Mouse (Mus musculus) cerebellum, postnatal 25 days (tissue): Measurements from ENCODE around the gene Tenm2.

Experiments used
- DNase-seq, 2 experiments: peaks; one replicate each; pipeline ENCODE4 v3.0.0; 2021; ENCODE audit warnings: mixed read lengths in 2 of 2

Tenm2 gene

DNA sequence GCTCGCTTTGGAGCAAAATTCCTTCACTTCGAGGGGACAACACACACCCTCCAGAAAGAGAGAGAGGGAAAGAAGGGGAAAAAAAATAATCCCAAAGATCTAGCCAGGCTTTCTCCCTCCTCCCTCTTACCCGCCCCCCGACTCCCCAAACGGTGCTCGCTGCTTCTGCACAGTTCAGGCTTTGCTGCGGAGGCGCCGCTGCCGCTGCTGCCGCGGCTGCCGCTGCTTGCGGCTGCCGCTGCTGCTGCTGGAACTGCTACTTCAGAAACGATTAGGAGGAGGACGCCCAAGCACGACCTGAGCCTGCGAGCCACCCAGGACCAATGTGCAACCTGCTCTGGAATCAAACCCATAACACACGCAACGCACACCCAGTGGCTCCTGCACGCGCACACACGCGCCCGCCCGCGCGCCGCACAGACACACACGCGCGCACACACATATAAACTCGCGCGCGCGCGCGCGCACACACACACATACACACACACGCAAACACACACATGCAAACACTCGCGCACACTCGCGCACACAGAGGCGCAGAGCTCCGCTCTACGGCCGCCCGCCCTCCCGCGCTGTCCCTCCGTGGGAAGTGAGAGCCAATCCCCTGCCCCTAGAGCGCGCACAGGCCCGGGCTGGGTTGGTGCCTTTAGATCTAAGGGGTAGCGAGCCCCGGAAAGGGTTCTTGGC lies at the start of gene Tenm2:
TSS of gene Tenm2 (minus strand) at position 51 of the 687 bp plus-strand sequence.
- peak; percentile 84 to 87 for DNase-seq

DNA sequence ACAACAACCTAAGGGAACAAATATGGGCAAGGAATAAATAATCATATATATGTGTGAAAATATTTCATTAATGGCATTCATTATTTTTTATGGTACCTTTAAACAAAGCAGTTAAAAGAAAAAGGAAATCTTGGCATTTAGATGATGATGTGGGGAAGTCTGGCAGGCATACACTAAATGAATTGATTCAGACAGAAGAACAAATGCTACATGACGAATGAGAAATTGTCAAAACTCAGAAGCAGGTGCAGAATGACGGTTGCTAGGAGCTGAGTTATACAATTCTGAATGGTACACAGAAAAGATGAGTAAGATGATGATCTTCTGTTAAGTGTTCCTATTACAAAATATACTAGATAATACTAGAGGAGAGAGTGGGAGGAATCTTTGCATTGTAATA lies 49.4 kb upstream of the Tenm2 start:
- no peak for DNase-seq

DNA sequence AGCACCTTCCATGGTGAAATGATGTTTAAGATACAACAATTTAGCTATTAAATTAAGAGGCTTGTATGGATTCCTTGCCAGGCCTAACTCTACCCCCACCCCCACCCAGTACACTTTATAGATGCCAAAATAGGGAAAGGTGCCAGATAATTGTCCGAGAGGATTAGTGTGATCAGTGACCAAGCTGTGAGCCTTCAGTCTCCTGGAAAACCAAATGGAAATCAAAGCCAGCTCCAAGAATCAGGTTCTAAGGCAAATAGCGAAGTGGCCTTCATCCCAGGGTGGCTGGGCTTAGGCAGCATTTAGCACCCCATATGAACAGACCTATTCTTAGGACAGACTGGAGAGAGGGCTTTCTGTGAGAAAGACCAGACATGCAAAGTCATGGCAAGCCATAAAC lies 13.0 kb upstream of the Tenm2 start:
- DNase-seq, result no peak

DNA sequence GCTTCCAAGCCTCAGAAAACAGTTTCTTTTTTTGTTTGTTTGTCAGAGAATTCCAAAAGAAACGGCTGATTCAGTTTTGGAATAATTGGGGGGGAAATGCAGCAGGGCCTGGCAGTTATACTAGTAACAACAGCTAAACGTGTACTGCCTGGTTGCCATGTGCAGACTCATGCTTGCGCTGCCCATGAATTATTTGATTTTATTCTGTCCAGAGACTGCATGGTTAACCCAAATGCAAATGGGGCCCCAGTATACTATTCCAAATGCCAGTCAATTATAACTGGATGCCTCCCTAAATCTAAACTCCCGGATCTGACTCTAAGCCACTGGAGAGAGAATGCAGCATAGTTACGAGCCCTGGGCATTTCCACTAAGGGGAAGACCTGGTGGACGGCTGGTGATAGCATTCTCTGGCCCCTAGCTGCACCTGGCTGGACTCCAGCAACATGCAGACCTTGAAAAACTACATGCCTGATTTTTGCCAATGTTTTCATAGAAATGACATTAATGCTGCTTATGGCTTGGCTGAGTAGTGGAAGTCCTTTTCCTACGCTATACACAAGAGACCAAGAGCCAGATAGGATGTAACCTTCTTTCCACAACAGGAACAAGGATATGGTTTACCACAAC lies 1.4 kb upstream of the Tenm2 start:
- DNase-seq, result peak; percentile 55 to 63

DNA sequence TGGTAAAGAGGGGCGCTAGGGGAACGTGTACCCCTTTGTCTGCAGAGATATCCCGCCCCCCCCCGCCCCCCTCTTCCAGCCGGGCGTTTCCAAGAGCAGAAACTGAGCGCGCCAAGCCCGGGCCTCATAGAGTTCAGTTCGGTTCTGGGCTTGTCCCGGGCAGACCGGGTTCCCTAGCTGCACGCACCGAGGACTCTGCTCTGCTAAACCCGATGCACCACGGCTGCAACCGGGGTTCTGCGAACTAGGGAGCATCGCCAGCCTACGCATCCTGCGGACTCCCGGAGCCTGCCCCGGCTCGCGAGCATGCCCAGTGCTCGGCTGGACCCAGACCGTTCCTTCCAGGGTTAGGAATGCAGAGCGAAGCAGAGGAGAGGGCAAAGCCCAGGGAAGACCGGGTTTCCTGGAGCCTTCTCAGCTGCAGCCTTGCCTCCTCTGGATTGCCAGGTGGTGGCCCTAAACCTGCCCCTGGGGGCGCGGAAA lies 878 bp upstream of the Tenm2 start:
- DNase-seq, result peak; percentile 81 to 84

DNA sequence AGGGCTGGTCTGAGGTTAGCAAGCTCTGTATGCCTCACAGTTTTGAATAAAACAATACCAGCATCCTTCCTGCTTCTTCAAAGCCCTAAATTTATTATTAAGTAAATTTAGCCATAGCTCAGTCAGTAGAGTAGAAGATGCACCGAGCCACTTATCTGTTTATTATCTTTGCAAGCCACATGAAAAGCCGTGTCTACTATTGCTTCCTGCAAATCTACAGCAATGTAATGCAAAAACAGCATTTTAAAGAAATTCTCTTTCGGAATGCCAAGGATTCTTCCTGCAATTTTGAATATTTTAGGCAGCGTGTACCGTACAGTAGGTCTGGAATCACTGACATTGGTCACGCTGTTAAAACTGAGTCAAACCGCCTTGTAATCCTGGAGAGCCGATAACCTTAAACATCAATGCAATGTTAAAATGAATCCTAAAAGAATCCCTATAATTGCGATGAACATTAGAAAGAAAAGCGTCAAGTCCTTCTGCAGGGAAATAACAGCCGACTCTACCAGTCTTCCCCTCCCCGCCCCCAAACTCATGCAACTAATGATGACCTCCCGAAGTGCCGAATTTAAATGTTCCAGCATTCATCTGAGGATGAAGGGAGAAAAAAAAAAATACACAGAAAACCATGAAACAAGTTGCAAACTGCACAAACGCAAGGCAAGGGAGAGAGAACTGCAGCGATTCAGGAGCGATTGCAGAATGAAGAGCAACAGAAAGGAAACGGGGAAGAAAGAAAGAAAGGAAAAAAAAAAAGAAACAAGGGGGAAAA lies 556 bp downstream of the Tenm2 start:
- DNase-seq, result peak; percentile 15 to 41

DNA sequence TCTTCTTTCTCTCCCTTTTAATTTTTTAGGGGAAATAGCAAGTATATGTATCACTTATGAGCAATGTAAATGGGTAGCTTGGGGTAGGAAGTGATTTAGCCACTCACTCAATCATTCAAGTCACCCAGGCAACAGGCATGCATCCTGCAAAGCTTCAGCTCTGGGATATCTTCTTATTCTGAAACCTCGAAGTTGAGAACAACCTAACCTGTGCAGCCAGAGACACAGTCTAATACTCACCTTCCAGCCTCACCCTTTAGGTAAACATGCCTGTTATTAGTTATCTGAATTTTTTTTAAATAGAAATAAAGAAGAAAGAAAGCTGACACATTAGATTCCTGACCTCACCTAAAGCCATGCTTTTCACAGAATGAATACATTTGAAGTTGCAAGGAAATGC lies 8.4 kb downstream of the Tenm2 start:
- no peak for DNase-seq

DNA sequence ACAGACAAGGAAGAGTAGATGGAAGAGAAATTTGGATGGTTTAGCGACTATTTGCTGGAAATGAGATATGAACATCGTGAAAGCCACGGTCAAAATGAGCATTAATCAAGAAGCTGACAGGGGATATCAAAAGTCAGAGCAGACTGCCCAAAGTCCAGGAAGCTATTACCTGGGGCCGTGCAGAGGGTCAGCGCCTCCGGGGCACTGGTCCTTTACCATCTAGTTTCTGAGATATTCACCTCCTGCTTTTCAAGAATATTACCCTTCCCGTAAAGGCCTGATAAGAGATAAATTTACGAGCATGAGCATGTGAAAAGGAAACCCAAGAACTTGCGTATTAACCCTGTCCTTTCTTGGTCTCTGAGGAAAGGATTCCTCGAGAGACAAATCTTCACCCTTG lies 8.8 kb downstream of the Tenm2 start:
- no peak for DNase-seq

DNA sequence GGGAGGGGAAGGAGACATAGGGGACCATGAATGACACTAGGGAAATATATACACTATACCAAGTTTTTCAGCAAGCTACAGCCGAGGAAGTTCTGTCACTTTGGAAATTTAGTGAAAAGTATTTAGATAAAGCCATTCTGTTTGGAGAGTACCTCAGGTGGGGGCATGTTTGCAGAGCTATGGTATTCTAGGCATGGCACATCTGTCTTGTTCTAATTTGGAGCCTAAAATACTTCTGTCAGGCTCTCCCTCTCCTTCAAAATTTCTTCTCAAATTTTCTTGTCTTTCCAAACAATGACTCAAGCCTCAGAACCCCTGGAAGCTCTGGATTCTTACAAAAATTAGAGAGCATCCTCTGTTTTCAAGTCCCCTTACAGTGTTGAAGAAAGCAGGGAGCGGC lies 13.0 kb downstream of the Tenm2 start:
- DNase-seq, result no peak

DNA sequence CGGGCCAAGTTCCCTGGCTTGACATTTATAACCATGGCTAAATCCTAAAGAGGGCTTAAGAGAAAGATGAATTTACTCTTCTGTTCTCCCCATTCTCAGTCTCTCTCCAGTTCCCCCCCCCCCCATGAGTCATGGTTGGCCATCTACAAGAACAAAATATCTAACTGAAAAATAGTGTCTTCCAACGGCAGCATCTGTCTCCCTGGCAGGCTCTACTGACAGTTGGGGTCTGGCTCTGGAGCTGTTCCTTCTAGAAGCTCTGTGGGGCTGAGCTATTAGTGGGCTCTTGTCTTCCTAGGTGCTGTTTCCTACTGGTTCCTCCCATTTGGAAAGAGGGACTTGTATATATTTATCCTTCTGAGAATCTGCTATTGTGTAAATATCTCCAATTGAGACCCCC lies 13.7 kb downstream of the Tenm2 start:
- DNase-seq, result peak; percentile 21 to 26

DNA sequence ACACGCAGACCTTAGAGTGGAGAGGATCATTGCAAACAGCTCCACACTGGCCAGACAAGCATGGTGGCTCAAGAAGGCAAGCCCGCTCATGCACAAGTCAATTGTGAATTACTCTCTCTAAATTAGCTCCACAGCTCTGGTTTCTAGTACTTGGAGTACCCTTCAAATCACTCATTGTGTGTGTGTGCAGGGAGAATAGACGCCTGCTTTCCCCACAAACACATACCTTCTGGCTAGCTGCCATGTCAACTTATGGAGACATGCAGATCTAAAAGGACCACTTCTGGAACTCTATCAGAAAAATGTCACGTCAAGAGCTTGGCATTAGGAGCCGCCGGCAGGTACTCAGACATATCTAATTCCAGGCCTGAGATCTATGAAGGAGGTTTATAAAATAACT lies 14.8 kb downstream of the Tenm2 start:
- DNase-seq, result no peak

DNA sequence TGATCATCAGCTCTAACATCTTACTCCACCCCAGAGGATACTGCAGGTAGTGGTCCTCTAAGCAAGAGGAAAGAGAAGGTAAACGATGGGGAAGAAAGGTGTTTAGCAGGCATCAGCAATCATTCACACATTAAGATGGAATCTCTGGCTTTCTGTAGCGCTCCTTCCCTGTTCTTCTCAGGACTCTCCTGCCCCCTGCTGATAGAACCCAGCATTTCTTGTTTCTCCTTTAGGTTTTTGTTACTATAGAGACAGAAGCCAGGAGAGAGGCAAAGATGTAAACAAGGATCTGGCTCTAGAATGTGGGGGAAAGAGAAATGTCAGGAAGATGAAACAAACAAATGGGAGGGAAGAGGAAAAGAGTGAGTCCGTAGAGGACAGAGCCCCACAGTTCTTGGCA lies 49.6 kb downstream of the Tenm2 start:
- peak; percentile 22 to 67 for DNase-seq

DNA sequence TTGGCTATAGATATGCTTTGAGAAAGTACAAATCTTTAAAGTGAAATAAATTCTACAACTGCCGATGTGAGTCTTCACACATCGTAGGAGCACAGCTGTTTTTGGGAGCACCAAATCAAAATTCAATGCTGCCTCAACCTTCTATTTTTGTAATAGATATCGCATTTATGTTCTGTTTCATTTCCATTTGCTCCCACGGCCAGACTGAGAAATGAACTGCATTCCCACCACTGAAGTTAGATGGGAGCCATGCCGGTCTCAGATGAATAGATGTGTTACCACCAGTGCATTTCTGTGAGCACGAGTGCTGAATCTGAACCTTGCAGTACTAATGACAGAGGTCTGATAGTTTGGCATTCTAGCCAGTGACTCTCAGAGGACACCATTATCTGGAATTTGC lies 58.3 kb downstream of the Tenm2 start:
- DNase-seq, result no peak

DNA sequence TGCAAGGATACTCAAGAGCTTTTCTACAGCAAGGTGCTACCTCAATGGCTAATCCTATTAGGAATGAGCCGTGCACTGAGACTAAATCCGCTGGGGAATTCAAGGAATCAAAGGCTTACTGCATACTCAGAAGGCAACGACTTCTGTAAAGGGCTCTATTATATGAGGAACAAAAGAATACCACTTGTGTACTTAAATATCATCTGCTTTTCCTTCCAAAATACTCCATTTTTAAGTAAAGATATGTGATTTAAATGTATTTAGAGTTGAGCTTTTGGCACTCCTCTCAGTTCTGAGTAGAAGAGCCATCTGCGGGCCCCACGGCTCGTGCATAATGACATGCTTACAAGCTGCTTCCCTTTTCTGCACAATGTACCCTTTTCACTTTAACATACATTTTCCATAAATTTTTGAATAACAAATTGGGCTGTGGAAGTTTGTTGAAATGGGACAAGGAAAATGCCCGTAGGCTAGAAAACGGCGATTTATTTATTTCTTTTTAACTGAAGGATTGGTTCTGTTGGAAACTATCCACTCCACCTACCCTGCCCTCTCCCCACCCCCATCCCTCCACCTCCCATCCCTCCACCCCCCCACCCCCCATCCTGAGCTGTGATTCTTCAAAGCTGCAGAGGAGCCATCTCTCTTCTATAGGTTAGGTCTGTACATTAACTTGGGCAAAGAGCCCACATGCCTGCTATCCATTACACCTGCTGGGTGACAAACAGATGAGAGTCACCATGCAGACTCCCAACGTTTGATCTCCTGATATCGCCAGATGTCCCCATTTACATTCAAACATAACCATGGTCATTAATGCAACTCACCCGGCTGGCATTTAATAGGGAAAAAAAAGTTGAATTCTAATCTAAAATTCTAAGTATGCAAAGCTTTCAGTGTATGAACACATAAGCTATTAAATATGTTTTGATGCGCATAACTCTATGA lies 81.6 kb downstream of the Tenm2 start:
- peak; percentile 5 to 37 for DNase-seq

DNA sequence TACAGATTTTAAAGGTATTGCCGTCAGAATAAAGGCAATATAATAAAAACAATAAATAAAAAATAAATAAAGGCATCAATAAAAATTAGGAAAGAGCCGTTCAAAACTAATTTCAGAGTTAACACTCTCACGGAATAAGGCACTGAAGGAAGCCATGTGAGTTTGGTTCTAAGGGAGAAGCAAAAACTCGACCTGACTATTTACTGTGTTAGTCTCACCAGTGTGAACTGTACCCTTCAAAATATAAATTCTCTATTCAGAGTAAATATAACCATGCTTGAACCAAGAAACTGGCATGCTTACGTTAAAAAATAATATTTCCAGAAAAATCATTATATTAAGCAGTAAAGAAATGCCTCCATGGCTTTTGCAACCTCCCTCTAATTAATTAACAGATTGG lies 82.4 kb downstream of the Tenm2 start:
- no peak for DNase-seq

DNA sequence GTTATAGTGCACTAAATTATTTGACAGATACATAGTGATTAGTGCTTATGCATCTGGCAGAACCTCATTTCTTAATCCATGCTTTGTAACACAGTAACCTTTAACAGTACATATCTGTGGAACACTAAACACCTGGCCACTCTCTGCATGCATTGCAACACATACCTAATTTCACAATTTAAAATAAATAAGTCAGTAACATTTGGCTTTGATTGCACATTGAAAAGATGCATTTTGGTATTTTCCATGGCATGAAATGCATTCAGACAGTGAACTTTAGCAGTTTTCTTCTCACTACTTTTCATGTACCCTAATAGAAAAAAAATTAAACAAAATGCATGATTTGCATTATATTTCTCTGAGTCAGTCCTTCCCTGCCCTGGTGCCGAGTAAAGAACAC lies 85.8 kb downstream of the Tenm2 start:
- DNase-seq, result no peak

DNA sequence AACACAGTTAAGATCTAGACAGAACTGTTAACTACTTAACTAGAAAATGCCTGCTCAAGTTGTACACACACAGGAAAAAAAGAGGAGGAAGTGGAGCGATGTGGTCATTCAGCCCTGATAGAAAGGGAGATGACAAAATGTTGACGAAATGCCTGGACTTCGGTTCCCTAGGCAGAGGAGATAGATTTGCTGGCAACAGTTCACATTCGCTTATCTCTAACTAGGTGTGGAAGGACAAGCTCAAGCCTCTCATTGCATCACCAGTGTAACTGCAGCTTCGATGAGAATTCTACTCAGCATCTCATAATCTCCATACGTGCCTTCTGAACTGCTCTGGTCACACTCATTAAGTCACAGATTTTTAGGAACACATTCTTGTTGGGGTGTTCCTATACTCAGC lies 91.8 kb downstream of the Tenm2 start:
- DNase-seq, result no peak

DNA sequence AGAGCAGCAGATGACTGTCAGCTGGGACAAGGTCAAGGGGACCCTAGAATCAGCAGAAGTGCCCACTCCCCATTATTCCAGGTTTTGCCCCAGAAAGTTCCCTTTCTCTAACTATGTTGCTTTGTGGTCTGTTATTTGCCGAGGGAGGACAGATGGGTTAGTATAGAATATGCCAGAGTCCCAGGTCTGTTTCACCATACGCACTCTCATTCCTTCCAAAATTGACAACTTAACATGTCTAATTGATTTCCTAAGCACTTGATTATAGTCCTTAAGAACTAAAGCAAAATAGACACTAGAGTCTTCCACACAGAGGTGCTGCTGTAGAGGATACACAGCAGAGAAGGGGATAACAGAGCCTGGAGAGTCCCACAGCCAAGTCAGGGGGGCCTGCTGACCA lies 92.3 kb downstream of the Tenm2 start:
- no peak for DNase-seq

DNA sequence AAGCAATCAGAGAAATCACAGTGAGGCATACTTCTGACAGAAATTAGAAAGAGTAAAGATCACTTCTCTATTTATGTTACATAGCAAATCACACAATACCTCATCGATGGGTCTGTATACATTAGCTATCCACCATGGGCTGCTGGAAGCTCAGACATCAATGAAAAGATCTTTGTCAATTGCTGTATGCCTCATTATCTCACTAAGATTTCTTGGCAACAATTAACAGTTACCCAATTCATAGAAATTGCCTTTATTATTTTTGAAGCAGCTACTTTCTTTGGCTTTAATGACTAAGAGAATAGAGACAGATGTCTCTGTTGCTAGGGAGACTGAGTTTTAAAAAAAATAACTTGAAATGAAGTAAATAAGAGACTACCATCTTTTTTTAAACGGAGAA lies 106.9 kb downstream of the Tenm2 start:
- DNase-seq, result no peak

DNA sequence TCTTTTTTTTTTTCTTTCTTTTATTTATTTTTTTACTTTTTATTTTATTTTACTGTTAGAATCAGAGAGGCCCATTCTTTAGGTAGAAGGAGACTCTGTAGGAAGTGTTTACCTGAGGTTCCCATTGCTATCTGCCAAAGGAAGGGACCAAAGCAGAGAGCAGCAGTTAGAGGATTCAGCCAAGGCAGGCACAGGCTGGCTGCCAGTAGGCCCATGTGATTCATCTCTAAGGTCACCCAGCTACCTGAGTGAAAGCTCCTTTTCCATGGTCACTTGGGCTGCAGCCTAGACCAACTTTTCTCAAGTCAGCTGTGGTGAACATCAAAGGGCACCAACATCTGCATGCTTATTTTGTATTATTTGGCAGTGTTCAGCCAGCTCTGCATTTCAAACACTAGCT lies 117.7 kb downstream of the Tenm2 start:
- DNase-seq, result peak; percentile 34 to 62

DNA sequence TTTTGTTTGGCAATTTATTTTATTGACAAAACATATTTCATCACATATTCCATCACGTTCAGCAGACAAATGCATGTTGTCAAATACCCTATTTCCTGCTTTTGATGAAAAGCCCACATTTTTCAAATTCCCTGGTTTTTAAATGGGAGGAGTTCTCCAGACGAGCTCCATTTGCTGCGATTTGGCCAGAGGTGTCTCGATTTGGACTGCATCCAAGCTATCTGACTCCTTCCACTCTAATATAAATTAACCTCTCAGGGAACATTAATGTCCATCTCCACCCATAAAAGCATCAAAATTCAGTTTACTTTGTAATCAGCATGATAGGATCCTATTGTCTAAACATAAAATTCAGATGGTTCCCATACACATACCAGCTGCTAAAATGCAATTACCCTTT lies 120.6 kb downstream of the Tenm2 start:
- no peak for DNase-seq

DNA sequence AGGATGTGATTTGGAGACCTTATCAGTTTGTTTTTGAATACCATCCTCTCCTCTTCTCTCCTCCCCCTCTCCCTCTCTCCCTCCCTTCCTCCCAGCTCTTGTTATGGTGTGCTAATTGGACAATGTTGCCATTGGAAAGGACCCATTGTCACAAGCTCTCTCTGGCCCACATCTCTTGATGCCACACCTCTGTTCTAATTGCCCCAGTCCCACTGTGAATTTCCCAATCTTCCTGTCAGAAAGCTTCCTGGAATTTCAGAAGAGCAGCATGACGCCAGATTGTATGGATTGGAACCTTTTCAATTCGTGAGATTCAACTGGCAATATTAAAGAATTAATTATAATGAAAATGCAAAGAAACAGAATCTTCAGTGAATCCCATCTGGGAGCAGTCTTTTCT lies 128.7 kb downstream of the Tenm2 start:
- DNase-seq, result no peak

DNA sequence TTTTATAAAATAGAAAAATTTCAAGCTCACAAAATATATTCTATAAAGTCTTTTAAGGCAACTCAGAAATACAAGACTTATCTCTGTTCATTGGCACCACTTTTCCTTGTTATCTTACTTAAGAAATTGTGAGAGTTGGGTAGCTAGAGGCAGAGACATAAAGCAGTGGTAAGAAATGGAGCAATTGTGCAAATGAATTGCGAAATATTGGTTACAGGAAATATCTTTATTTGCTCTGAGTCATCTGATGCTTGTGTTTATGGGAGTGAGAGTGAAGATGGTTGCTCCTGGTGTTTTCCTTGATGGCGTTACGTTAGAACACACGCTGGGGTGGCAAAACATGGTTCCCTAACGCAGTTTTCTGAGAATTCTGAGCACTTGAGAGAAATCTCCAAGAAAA lies 156.4 kb downstream of the Tenm2 start:
- no peak for DNase-seq
